Mouse (Mus musculus): Measurements from ENCODE around the gene Cdc37. TPM values are rescaled to one million over a fixed set of nuclear protein-coding genes. Genes with fewer than 3 reads are reported as not detected.
A peak's percentile ranks its signal among the peaks of the same experiment; 100 is the strongest.
"Not testable (repeated sequence)": the region's sequence is repeated elsewhere in the genome, so short reads cannot be mapped to it uniquely, and the experiment has no call there.

Gene Cdc37
- polyA plus RNA-seq (2015; fragmentation: Nextera tagmentation; extraction: Ambion mirVana): 217 and 221 TPM in 2 replicates

DNA sequence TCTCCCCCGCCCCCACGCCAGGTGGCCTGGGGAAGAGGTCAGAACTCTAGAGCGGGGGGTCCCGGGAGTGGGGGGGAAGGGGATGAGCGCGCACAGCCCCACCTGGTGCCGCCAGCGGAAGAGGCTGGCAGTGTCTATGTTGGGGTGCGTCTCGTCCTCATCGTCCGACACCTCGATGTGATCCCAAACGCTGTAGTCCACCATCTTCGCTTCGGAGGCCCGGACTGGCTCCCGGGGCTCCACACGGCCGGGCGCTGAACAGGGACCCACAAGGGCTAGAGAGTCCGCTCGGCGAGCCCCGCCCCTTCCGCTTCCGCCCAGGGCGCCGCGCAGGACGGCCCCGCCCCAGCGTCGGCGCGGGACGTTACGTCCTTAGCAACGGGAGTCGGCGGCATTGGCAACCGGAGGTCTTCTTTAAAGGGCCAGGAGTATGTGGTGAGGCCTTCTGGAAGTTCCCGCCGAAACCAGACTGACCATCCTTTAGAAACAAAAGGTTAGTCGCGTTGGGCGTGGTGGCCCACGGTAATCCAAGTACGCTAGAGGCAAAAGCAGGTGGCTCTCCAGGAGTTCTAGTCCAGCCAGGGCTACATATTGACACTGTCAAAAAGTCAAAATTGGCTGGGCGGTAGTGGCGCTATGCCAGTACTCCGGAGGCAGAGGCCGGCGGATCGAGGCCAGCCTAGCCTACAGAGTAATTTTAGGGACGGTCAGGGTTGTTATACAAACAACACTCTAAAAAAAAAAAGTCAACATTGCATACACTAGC, at the start of gene Cdc37:
Gene Cdc37, minus strand, starts transcription at position 329 of the 766 bp plus-strand sequence.
- peaks cover 48% of the 10 kb centered on the region for H3K4me1 ChIP-seq
- peaks cover 5% of the 10 kb centered on the region; the same call in 1 of the 2 replicates for H3K36me3 ChIP-seq
- H3K27me3 ChIP-seq: peaks cover 6% of the 10 kb centered on the region; the same call in 1 of the 2 replicates
- WGBS: 2% methylated on average over 56 of the region's 56 CpGs
- peak within 1 kb of the TSS; percentile 80 for H3K9ac ChIP-seq (replicated peaks)
- peak within 1 kb of the TSS; percentile 68 for H3K4me3 ChIP-seq
- no peaks in the 10 kb centered on the region for H3K9me3 ChIP-seq
- peak within 1 kb of the TSS; percentile 77 for H3K4me2 ChIP-seq (replicated peaks)
- ATAC-seq (replicated peaks): peak; percentile 98
- H3K27ac ChIP-seq (replicated peaks): peak within 1 kb of the TSS; percentile 75; the same call in 1 of the 2 replicates

GRCm38 (mm10) chr9:21198960-21199359, 49.2 kb upstream of the Cdc37 start:
- Histone ChIP-seq H3K9me3 (no peaks in the 10 kb centered on the region), H3K4me3 (no peak overlapping the region), H3K27me3 (no peaks in the 10 kb centered on the region), H3K27ac (replicated peaks) (no peak overlapping the region), H3K4me1 (peaks cover 25% of the 10 kb centered on the region), H3K36me3 (peaks cover 2% of the 10 kb centered on the region; the same call in 1 of the 2 replicates), H3K4me2 (replicated peaks) (peak overlapping the region; percentile 79; the same call in 1 of the 2 replicates), H3K9ac (replicated peaks) (no peak overlapping the region)
- ATAC-seq (replicated peaks): no peak
- WGBS: 82% methylated on average over 3 of the region's 3 CpGs

- H3K9ac ChIP-seq (replicated peaks): peak overlapping the region; percentile 70
- 5% methylated on average over 4 of the region's 4 CpGs for whole genome bisulfite sequencing
- peak overlapping the region; percentile 52 for H3K27ac ChIP-seq (replicated peaks)
- H3K9me3 ChIP-seq: no peaks in the 10 kb centered on the region
- H3K27me3 ChIP-seq: no peaks in the 10 kb centered on the region
- ATAC-seq (replicated peaks): peak; percentile 82
- peak overlapping the region; percentile 79 for H3K4me2 ChIP-seq (replicated peaks)
- H3K4me3 ChIP-seq: peak overlapping the region; percentile 61
- H3K36me3 ChIP-seq: peaks cover 2% of the 10 kb centered on the region; the same call in 1 of the 2 replicates
- peaks cover 25% of the 10 kb centered on the region for H3K4me1 ChIP-seq
Observed at GRCm38 (mm10) chr9:21197981-21198380, 48.2 kb upstream of the Cdc37 start.

- WGBS: 22% methylated on average over 18 of the region's 19 CpGs
- H3K4me2 ChIP-seq (replicated peaks): peak overlapping the region; percentile 79
Observed at GRCm38 (mm10) chr9:21196521-21197433, 47.0 kb upstream of the Cdc37 start.

DNA sequence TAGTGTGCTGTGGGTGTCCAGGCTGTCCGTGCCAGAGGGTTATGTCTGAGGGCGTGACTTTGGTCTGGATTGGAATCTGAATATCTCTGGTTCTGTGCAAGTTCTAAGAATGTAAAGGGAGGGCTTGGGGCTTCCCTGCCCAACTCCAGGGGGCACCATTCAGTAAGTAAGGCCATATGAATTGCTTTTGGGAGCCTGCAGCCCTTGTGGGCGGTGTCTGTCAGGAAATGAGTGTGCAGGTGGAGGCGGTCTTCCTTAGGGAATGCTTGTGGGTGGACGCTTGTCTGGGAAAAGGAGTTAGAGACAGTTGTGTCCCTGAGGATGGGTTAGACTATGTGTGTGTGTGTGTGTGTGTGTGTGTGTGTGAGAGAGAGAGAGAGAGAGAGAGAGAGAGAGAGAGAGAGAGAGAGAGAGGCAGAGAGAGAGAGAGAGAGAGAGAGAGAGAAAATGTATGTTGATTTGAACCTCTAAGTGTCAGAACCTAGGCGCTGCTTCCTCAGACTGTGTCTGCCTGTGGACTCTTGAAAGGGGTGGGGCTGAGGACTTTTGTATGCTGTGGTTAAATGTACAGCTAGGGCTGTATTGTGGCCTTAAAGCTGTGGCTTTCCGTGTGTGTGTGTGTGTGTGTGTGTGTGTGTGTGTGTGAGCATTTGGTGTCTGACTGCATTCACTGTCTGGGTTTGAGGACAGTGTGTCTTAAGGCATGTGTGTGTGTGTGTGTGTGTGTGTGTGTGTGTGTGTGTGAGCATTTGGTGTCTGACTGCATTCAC, 46.1 kb upstream of the Cdc37 start:
- not testable (repeated sequence) for H3K9me3 ChIP-seq; H3K9ac ChIP-seq (replicated peaks); H3K4me2 ChIP-seq (replicated peaks); H3K36me3 ChIP-seq; H3K27me3 ChIP-seq; H3K27ac ChIP-seq (replicated peaks)
- Histone ChIP-seq H3K4me3 (peak overlapping the region; percentile 61; the same call in 1 of the 2 replicates), H3K4me1 (peaks cover 25% of the 10 kb centered on the region)
- WGBS: 40% methylated on average over 7 of the region's 7 CpGs
- peak; percentile 10; the same call in 1 of the 2 replicates for ATAC-seq (replicated peaks)

More at GRCm38 (mm10) chr9:21196521-21197433, 47.0 kb upstream of the Cdc37 start:
- peaks cover 2% of the 10 kb centered on the region; the same call in 1 of the 2 replicates for H3K36me3 ChIP-seq
- no peaks in the 10 kb centered on the region for H3K27me3 ChIP-seq
- peak overlapping the region; percentile 72 for H3K27ac ChIP-seq (replicated peaks)
- H3K4me1 ChIP-seq: peaks cover 25% of the 10 kb centered on the region
- H3K4me3 ChIP-seq: peak overlapping the region; percentile 61
- peak overlapping the region; percentile 70 for H3K9ac ChIP-seq (replicated peaks)
- peak; percentile 79 for ATAC-seq (replicated peaks)
- H3K9me3 ChIP-seq: no peaks in the 10 kb centered on the region

DNA sequence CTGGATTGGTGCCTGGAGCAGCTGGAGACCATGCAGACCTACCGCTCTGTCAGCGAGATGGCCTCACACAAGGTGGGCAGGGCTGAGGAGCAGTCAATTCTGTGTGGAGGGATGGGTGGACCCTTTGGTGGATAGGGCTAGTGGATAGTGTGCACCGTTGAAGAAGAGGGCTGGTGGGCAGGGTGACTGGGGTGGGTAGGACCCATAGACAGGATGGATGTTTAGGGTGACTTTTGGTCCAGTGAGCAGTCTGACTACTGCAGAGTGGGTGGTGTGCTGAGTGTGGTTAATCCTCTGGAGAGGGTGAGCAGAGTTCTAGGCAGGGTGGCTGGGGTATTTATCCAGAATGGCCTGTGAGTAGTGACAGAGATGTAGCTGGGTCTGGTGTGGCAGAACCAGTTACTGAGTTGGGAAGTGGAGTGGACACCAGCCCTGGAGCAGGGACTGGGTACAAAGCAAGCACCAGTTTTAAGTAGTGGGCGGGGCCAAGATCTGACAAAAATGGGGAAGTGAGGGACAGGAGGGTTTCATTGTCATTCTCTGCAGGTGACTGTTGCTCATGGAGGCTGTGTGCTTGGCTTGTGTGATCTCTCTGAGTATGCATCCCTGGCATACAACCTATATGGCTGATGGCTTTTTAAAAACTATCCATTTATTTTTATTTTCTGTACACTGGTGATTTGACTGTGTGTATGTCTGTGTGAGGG, 45.2 kb upstream of the Cdc37 start:
- Histone ChIP-seq H3K4me3 (no peak overlapping the region), H3K27me3 (no peaks in the 10 kb centered on the region), H3K4me2 (replicated peaks) (no peak overlapping the region), H3K9me3 (no peaks in the 10 kb centered on the region), H3K9ac (replicated peaks) (no peak overlapping the region), H3K36me3 (no peaks in the 10 kb centered on the region), H3K27ac (replicated peaks) (no peak overlapping the region), H3K4me1 (peaks cover 25% of the 10 kb centered on the region)
- WGBS: 75% methylated on average over 4 of the region's 4 CpGs
- ATAC-seq (replicated peaks): no peak

DNA sequence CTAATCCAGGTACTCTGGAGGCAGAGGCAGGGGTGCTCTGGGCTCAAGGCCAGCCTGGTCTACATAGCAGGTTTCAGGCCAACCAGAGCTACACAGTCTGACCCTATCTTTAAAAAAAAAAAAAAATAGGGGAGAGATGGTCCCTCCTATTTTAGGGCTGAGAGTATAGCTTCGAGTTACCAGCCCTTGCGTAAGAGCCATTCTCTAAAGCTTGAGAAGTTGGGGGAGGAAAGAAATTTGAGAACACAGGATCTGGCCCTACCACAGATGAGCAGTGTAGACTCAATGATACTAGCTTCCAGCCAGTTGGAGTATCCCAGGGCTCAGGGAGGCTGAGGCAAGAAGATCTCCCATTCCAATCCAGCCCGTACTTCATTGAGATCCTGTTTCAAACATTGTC, 44.0 kb upstream of the Cdc37 start:
- Histone ChIP-seq H3K9me3 (no peaks in the 10 kb centered on the region), H3K36me3 (no peaks in the 10 kb centered on the region), H3K4me2 (replicated peaks) (no peak overlapping the region), H3K27ac (replicated peaks) (no peak overlapping the region), H3K9ac (replicated peaks) (no peak overlapping the region), H3K4me3 (no peak overlapping the region), H3K4me1 (peaks cover 22% of the 10 kb centered on the region), H3K27me3 (no peaks in the 10 kb centered on the region)
- ATAC-seq (replicated peaks): no peak
- WGBS: 88% methylated on average over 3 of the region's 3 CpGs

GRCm38 (mm10) chr9:21190670-21191069, 40.9 kb upstream of the Cdc37 start:
- 83% methylated on average over 3 of the region's 3 CpGs for WGBS
- no peak for ATAC-seq (replicated peaks)
- Histone ChIP-seq H3K4me3 (no peak overlapping the region), H3K9me3 (no peaks in the 10 kb centered on the region), H3K27me3 (no peaks in the 10 kb centered on the region), H3K9ac (replicated peaks) (no peak overlapping the region), H3K4me1 (no peaks in the 10 kb centered on the region), H3K36me3 (no peaks in the 10 kb centered on the region), H3K4me2 (replicated peaks) (no peak overlapping the region), H3K27ac (replicated peaks) (no peak overlapping the region)

DNA sequence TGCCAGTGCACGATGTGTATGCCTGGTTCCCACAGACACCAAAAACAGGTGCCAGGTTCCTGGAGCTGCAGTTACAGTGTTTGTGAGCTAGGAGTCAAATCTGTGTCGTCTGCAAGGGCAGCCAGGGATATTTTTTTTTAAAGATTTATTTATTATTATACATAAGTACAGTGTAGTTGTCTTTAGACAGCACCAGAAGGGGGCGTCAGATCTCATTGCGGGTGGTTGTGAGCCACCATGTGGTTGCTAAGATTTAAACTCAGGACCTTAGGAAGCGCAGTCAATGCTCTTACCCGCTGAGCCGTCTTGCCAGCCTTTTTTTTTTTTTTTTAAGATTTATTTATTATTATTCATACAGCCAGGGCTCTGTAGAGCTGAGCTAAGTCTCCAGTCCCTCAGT, 40.1 kb upstream of the Cdc37 start:
- 38% methylated on average over 7 of the region's 7 CpGs for WGBS
- Histone ChIP-seq H3K27ac (replicated peaks) (no peak overlapping the region), H3K9ac (replicated peaks) (no peak overlapping the region), H3K4me3 (no peak overlapping the region), H3K4me1 (no peaks in the 10 kb centered on the region), H3K27me3 (no peaks in the 10 kb centered on the region), H3K36me3 (no peaks in the 10 kb centered on the region), H3K4me2 (replicated peaks) (no peak overlapping the region), H3K9me3 (no peaks in the 10 kb centered on the region)
- ATAC-seq (replicated peaks): no peak

DNA sequence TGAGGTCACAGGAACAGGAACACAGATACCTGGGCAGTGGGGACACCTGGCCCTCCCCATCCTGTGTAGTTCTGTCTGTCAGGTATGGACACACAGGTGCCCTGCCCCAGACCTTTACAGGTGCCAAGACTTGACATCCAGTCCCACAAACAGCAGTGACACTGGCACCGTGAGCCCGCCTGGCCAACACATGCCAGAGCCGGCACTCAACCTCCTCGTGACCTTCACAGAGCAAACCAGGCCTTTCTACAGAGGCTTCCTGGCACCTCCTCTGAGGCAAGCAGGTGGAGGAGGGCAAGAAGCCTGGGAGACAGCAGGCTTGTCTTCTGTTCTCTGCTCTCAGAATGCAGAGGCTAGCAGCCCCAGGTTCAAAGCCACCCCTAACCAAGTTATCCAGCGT, 35.7 kb upstream of the Cdc37 start:
- Histone ChIP-seq H3K4me1 (peaks cover 7% of the 10 kb centered on the region), H3K36me3 (no peaks in the 10 kb centered on the region), H3K9ac (replicated peaks) (no peak overlapping the region), H3K9me3 (no peaks in the 10 kb centered on the region), H3K27ac (replicated peaks) (no peak overlapping the region), H3K4me2 (replicated peaks) (no peak overlapping the region), H3K27me3 (peaks cover 34% of the 10 kb centered on the region), H3K4me3 (no peak overlapping the region)
- 89% methylated on average over 5 of the region's 5 CpGs for WGBS
- no peak for ATAC-seq (replicated peaks)

DNA sequence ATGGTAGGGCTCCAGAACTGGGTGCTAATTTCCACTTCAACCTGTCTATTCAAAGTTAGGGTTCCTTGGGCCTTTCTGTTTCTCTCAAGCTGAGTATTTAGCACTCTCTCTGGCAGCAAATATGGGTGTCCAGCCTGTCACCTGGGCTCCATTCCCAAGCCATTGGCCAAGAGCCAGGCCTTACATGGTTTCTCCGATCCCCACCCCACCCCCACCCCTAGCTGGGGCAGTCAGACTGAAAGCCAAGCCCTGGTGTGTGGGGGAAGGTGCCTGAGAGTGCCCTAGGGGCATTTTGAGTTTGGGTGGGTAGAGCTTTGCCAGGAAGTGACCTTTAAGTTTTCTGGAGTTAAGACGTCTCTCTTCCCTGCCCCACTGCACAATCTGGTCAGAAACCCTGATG, 35.0 kb upstream of the Cdc37 start:
- Histone ChIP-seq H3K9me3 (no peaks in the 10 kb centered on the region), H3K27ac (replicated peaks) (no peak overlapping the region), H3K27me3 (peaks cover 34% of the 10 kb centered on the region), H3K4me3 (no peak overlapping the region), H3K36me3 (no peaks in the 10 kb centered on the region), H3K9ac (replicated peaks) (no peak overlapping the region), H3K4me2 (replicated peaks) (no peak overlapping the region), H3K4me1 (peaks cover 7% of the 10 kb centered on the region)
- ATAC-seq (replicated peaks): no peak
- whole genome bisulfite sequencing: 31% methylated on average over 2 of the region's 2 CpGs
